Mouse (Mus musculus) layer of hippocampus, adult 2 months (tissue): ENCODE measurements around the gene Olfr1090. TPM values are rescaled to one million over a fixed set of nuclear protein-coding genes. Genes with fewer than 3 reads are reported as not detected.

ENCODE experiments used
- DNase-seq, 2 experiments: peaks; one replicate each; pipeline ENCODE4 v3.0.0; 2022; ENCODE audit warnings: low spot score in 2 of 2
- H3K27ac ChIP-seq: fragments of 200-600 bp; 2 replicates; pipeline ENCODE4 v1.8.1; 2022
- H3K4me3 ChIP-seq: fragments of 200-600 bp; 2 replicates; pipeline ENCODE4 v1.8.1; 2022; ENCODE audit warnings: mild to moderate bottlenecking
- CTCF ChIP-seq: fragments of 200-600 bp; conservative IDR thresholded peaks from 2 replicates; pipeline ENCODE4 v1.8.1; 2022; ENCODE audit warnings: antibody characterized with exemption, mild to moderate bottlenecking, moderate library complexity
- long read RNA-seq, 2 experiments: library from polyadenylated mRNA; stranded (forward); transcript quantifications; one replicate each; pipeline ENCODE4 v2.0.0; 2021; ENCODE audit warnings: borderline mapping rate in 2 of 2
- total RNA-seq, 2 experiments: library from RNA; stranded (reverse); gene quantifications; 2 replicates each; pipeline ENCODE4 v1.2.3; 2021

Olfr1090 gene
- total RNA-seq: not detected
- long read RNA-seq, experiment 1: 0 reads
- long read RNA-seq, experiment 2: 0 reads

DNA sequence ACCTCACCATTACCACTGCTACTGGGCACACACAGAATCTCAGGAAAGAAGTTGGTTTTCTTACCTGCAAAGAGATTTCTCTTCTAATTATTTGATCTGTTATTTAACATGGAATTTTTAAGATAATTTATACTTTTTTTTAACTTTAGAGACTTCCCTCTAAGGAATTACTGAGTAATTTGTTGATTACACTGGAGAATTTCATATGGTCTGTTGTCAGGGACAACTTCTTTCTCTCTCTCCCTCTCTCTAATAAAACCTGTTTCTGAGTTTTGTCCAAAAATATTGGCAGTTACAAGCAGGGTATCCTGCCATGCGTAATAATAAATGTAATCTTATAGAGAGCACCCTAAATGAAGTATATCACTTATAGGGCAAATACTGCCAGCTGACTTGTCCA is at the start of gene Olfr1090:
TSS of gene Olfr1090 (minus strand) at position 101 of the 400 bp plus-strand sequence.
- no peak for DNase-seq
- Histone ChIP-seq H3K4me3 (no peak within 1 kb of the TSS), H3K27ac (no peak within 1 kb of the TSS)
- TF ChIP-seq CTCF: no peak

DNA sequence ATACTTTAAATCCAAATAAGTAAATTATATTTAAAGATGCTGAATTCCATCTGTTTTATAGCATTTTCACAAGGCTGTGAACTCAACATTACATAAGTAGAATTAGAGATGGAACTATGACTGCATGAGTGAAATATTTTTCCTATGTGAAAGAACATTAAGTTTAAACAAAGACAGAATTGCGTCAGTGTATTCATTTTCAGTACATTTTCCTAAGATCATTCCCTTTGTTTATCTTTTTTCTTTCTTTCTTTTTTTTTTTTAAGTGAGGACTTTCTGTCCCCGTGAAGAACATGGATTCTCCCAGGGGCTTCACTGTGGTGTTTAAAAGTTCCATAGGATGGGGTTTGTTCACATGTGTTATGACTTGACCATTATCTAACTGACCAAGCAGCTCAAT is 23.4 kb upstream of the Olfr1090 start, which contains the start of gene Olfr1093:
TSS of gene Olfr1093 (plus strand) at position 301 of the 400 bp plus-strand sequence.
- Histone ChIP-seq H3K4me3 (no peak within 1 kb of the TSS), H3K27ac (no peak within 1 kb of the TSS)
- DNase-seq: no peak
- TF ChIP-seq CTCF: no peak

DNA sequence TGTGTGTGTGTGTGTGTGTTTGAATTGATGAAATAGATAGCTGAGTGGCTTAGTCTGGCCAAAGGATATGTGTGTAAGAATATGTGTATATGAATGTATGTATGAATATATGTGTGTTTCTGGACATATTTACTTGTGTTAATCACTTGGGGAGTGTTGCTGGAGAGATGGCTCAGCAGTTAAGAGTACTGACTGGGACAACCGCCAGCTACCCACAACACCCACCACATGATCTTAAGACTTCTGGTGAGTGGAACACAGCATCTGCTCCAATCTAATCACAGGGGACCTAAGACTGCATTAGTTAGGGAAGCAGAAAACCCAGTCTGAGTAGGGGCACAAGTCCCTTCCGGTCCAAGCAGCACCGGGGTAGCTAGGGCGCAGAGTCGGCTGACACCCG is 2.3 kb upstream of the Olfr1090 start:
- no peak for TF ChIP-seq CTCF
- peak; percentile 10 to 24 for DNase-seq
- Histone ChIP-seq H3K27ac (no peak overlapping the region), H3K4me3 (no peak overlapping the region)

DNA sequence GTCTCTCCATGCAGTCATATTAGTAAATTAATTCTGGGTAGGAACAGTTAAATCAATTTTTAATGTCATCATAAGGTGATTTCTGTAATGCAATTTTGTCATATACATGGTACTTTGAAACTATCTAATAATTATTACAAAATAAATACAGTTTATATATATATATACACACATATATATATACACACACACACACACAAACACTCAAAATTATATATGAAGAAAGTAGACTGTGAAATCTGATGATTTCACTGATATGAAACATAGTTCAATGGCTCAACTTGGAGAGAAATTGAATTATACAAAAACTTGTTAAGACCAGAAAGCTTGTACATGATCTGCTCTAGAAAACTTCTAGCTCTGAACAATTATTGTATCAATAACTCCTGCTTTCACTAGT is 25.2 kb downstream of the Olfr1090 start, which contains the start of gene Olfr1089:
TSS of gene Olfr1089 (minus strand) at position 101 of the 400 bp plus-strand sequence.
- no peak within 1 kb of the TSS for H3K4me3 ChIP-seq
- no peak for TF ChIP-seq CTCF
- no peak within 1 kb of the TSS for H3K27ac ChIP-seq
- DNase-seq: no peak

Other genes with a start within 250 kb of the Olfr1090 start
- gene Olfr1079, start 216.5 kb downstream of the Olfr1090 start, total RNA-seq: not detected
- gene Olfr1080, start 200.8 kb downstream of the Olfr1090 start, total RNA-seq: not detected
- not detected for gene Olfr1082, start 160.0 kb downstream of the Olfr1090 start, total RNA-seq
- not detected for gene Olfr1084, start 119.3 kb downstream of the Olfr1090 start, total RNA-seq
- not detected for gene Olfr1085, start 97.0 kb downstream of the Olfr1090 start, total RNA-seq
- not detected for gene Olfr1086, start 78.9 kb downstream of the Olfr1090 start, total RNA-seq
- not detected for gene Olfr1087, start 60.6 kb downstream of the Olfr1090 start, total RNA-seq
- gene Olfr1089, start 25.3 kb downstream of the Olfr1090 start, total RNA-seq: not detected
- not detected for gene Olfr1093, start 23.5 kb upstream of the Olfr1090 start, total RNA-seq
- gene Olfr141, start 51.0 kb upstream of the Olfr1090 start, total RNA-seq: not detected
- not detected for gene Olfr1094, start 65.7 kb upstream of the Olfr1090 start, total RNA-seq
- not detected for gene Olfr1095, start 92.7 kb upstream of the Olfr1090 start, total RNA-seq
- gene Gm13723, start 115.8 kb upstream of the Olfr1090 start, total RNA-seq: not detected
- not detected for gene Olfr1097, start 133.2 kb upstream of the Olfr1090 start, total RNA-seq
- not detected for gene Olfr1098, start 165.6 kb upstream of the Olfr1090 start, total RNA-seq
- not detected for gene Olfr1099, start 201.7 kb upstream of the Olfr1090 start, total RNA-seq
- not detected for gene Olfr1100, start 221.0 kb upstream of the Olfr1090 start, total RNA-seq
- gene Olfr1101, start 232.2 kb upstream of the Olfr1090 start, total RNA-seq: not detected
- gene Olfr1102, start 239.4 kb upstream of the Olfr1090 start, total RNA-seq: not detected